Mouse (Mus musculus) hindbrain, postnatal 0 days (tissue): ENCODE measurements at regions not wholly inside any gene's neighbourhood (a gene's known extent, or its start where the extent isn't known, plus 50 kb on each side); places are given as distances from the start of the nearest gene placed in this dataset.

ENCODE experiments used
- ATAC-seq: fragments of 200-750 bp; cut with Nextera tagmentation; 2 replicates; pipeline ENCODE4 v1.8.0; 2017; ENCODE audit warnings: mild to moderate bottlenecking, moderate TSS enrichment, moderate library complexity
- DNase-seq: peaks from one replicate; pipeline ENCODE4 v3.0.0-alpha.2; 2015; ENCODE audit warnings: low spot score
- H3K27ac ChIP-seq: fragments of 300-500 bp; sonication (generic); 2 replicates; pipeline ENCODE4 v1.5.1; 2014; ENCODE audit warnings: mild to moderate bottlenecking
- H3K27me3 ChIP-seq: fragments of 300-500 bp; sonication (generic); 2 replicates; pipeline ENCODE4 v1.6.1; 2014; ENCODE audit warnings: low read length, mixed read lengths; ENCODE audit not compliant: insufficient read depth
- H3K36me3 ChIP-seq: fragments of 300-500 bp; sonication (generic); 2 replicates; pipeline ENCODE4 v1.6.1; 2014; ENCODE audit warnings: low read length, mixed read lengths; ENCODE audit not compliant: insufficient read depth
- H3K4me1 ChIP-seq: fragments of 300-500 bp; sonication (generic); 2 replicates; pipeline ENCODE4 v1.6.1; 2014; ENCODE audit warnings: antibody characterized with exemption, low read length, mixed read lengths; ENCODE audit not compliant: insufficient read depth
- H3K4me2 ChIP-seq: fragments of 300-500 bp; sonication (generic); 2 replicates; pipeline ENCODE4 v1.6.1; 2014; ENCODE audit warnings: low read depth, mild to moderate bottlenecking, low read length, moderate library complexity, mixed read lengths
- H3K4me3 ChIP-seq: fragments of 300-500 bp; sonication (generic); 2 replicates; pipeline ENCODE4 v1.5.1; 2014; ENCODE audit warnings: low read length
- H3K9ac ChIP-seq: fragments of 300-500 bp; sonication (generic); replicated peaks from 2 replicates; pipeline ENCODE4 v1.6.1; 2014; ENCODE audit warnings: mild to moderate bottlenecking, low read length, moderate library complexity, mixed read lengths
- H3K9me3 ChIP-seq: fragments of 300-500 bp; sonication (generic); 2 replicates; pipeline ENCODE4 v1.6.1; 2016; ENCODE audit warnings: low read length, mixed read lengths
- CTCF ChIP-seq: IDR thresholded peaks from 2 replicates; pipeline ENCODE4 v1.5.1; 2016; ENCODE audit warnings: antibody characterized with exemption, control low read depth, low read depth
- WGBS: fragments of 180-500 bp; shearing (Covaris S2); extraction: QIAGEN DNeasy Blood & Tissue Kit; methylation state at CpG from one replicate; pipeline ENCODE4 v1.1.7; 2014; 5-methylcytosine and 5-hydroxymethylcytosine counted together

- Histone ChIP-seq H3K9me3 (no peaks in the 10 kb centered on the region), H3K27me3 (no peaks in the 10 kb centered on the region), H3K4me3 (no peak overlapping the region), H3K27ac (no peak overlapping the region), H3K4me2 (no peak overlapping the region), H3K4me1 (no peaks in the 10 kb centered on the region), H3K9ac (no peak overlapping the region), H3K36me3 (no peaks in the 10 kb centered on the region)
- WGBS: 75% methylated on average over 5 of the region's 5 CpGs
- ATAC-seq: no peak
- DNase-seq: no peak
- TF ChIP-seq CTCF: no peak
These were observed 596.3 kb upstream of the Syt1 start for GRCm38 (mm10) chr10:109607121-109607520.

- TF ChIP-seq CTCF: no peak
- no peaks in the 10 kb centered on the region for H3K36me3 ChIP-seq
- WGBS: 82% methylated on average over 3 of the region's 3 CpGs
- ATAC-seq (no peak), DNase-seq (no peak)
- no peaks in the 10 kb centered on the region for H3K27me3 ChIP-seq
- H3K4me3 ChIP-seq: no peak overlapping the region
- H3K9ac ChIP-seq: no peak overlapping the region
- H3K4me2 ChIP-seq: no peak overlapping the region
- H3K9me3 ChIP-seq: no peaks in the 10 kb centered on the region
- no peak overlapping the region for H3K27ac ChIP-seq
- H3K4me1 ChIP-seq: no peaks in the 10 kb centered on the region
These were observed 592.5 kb upstream of the Syt1 start for GRCm38 (mm10) chr10:109603241-109603640.

GRCm38 (mm10) chr10:109598604-109599003 is 587.8 kb upstream of the Syt1 start:
- 34% methylated on average over 3 of the region's 3 CpGs for WGBS
- peak; percentile 39 for DNase-seq

DNA sequence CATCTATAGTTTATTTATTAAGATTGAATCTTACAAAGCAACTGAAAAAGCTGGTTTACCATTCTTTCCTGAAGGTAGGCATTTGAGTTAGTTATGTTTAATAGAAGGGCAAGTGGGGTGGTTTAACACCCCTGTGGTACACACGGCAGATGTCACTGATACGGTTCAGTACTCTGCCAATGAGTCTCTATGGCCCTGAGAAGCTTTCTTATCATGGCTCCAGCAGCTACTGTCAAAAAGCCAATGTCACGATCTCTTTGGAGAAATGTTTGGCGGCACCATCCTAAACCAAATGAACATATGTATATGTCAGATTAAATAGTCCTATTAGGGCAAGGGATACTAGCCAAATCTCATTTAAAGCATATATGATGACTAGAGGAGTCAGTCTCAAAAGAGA is 562.4 kb upstream of the Syt1 start:
- no peak for TF ChIP-seq CTCF
- Histone ChIP-seq H3K9ac (no peak overlapping the region), H3K27ac (no peak overlapping the region), H3K9me3 (no peaks in the 10 kb centered on the region), H3K27me3 (no peaks in the 10 kb centered on the region), H3K4me1 (no peaks in the 10 kb centered on the region), H3K4me2 (no peak overlapping the region), H3K36me3 (no peaks in the 10 kb centered on the region), H3K4me3 (no peak overlapping the region)
- DNase-seq (peak; percentile 59), ATAC-seq (peak; percentile 76)
- WGBS: 66% methylated on average over 4 of the region's 4 CpGs

More at GRCm38 (mm10) chr10:109598604-109599003, 587.8 kb upstream of the Syt1 start:
- no peaks in the 10 kb centered on the region for H3K4me1 ChIP-seq
- H3K36me3 ChIP-seq: no peaks in the 10 kb centered on the region
- ATAC-seq: no peak
- H3K9me3 ChIP-seq: no peaks in the 10 kb centered on the region
- no peak for TF ChIP-seq CTCF
- H3K4me3 ChIP-seq: no peak overlapping the region
- no peak overlapping the region for H3K9ac ChIP-seq
- H3K27ac ChIP-seq: no peak overlapping the region
- no peaks in the 10 kb centered on the region for H3K27me3 ChIP-seq
- H3K4me2 ChIP-seq: no peak overlapping the region

- peak; percentile 75 for DNase-seq
- ATAC-seq: peak; percentile 77; the same call in 1 of the 2 replicates
- no peaks in the 10 kb centered on the region for H3K4me1 ChIP-seq
- WGBS: 48% methylated on average over 2 of the region's 2 CpGs
- H3K27me3 ChIP-seq: no peaks in the 10 kb centered on the region
- no peak overlapping the region for H3K4me3 ChIP-seq
- no peaks in the 10 kb centered on the region for H3K9me3 ChIP-seq
- TF ChIP-seq CTCF: no peak
- H3K36me3 ChIP-seq: no peaks in the 10 kb centered on the region
- no peak overlapping the region for H3K27ac ChIP-seq
- H3K4me2 ChIP-seq: no peak overlapping the region
- no peak overlapping the region for H3K9ac ChIP-seq
These were observed 559.0 kb upstream of the Syt1 start for GRCm38 (mm10) chr10:109569798-109570197.

- Histone ChIP-seq H3K4me2 (no peak overlapping the region), H3K27me3 (no peaks in the 10 kb centered on the region), H3K9ac (no peak overlapping the region), H3K9me3 (no peaks in the 10 kb centered on the region), H3K4me3 (no peak overlapping the region), H3K36me3 (no peaks in the 10 kb centered on the region), H3K4me1 (no peaks in the 10 kb centered on the region), H3K27ac (no peak overlapping the region)
- TF ChIP-seq CTCF: no peak
- peak; percentile 56; the same call in 1 of the 2 replicates for ATAC-seq
- DNase-seq: peak; percentile 53
- 47% methylated on average over 2 of the region's 2 CpGs for WGBS
These were observed 555.9 kb upstream of the Syt1 start for GRCm38 (mm10) chr10:109566675-109567074.

GRCm38 (mm10) chr10:109561638-109562037 is 550.9 kb upstream of the Syt1 start:
- H3K27ac ChIP-seq: 0 out of 2 replicates have a peak overlapping the region, but pooled peaks have one; percentile 20
- H3K27me3 ChIP-seq: no peaks in the 10 kb centered on the region
- no peak overlapping the region for H3K4me3 ChIP-seq
- WGBS: 46% methylated on average over 2 of the region's 2 CpGs
- DNase-seq (peak; percentile 18), ATAC-seq (no peak)
- H3K9me3 ChIP-seq: no peaks in the 10 kb centered on the region
- no peak for TF ChIP-seq CTCF
- no peaks in the 10 kb centered on the region for H3K36me3 ChIP-seq
- H3K4me1 ChIP-seq: no peaks in the 10 kb centered on the region
- H3K4me2 ChIP-seq: no peak overlapping the region
- no peak overlapping the region for H3K9ac ChIP-seq
